Mouse (Mus musculus) common myeloid progenitor, adult 5-6 weeks (primary cell): ENCODE data around the gene Apcs. TPM values are rescaled to one million over a fixed set of nuclear protein-coding genes. Genes with fewer than 3 reads are reported as not detected.

Experiments used
- ATAC-seq: replicated peaks from 2 replicates; pipeline ENCODE4 v1.8.0; 2016; ENCODE audit warnings: low read depth, mild to moderate bottlenecking, moderate TSS enrichment, inconsistent platforms; ENCODE audit not compliant: poor library complexity, severe bottlenecking
- total RNA-seq: library from RNA; stranded (forward); fragments of 200-1000, 187-1606 nt; gene quantifications from 2 replicates; pipeline ENCODE4 v1.2.3, GENCODE M21; 2017

Gene Apcs
- not detected in 2 replicates for total RNA-seq

GRCm38 (mm10) chr1:172894777-172895357 lies at the start of gene Apcs:
Apcs (minus strand) TSS chr1:172895041.
- ATAC-seq, result no peak

DNA sequence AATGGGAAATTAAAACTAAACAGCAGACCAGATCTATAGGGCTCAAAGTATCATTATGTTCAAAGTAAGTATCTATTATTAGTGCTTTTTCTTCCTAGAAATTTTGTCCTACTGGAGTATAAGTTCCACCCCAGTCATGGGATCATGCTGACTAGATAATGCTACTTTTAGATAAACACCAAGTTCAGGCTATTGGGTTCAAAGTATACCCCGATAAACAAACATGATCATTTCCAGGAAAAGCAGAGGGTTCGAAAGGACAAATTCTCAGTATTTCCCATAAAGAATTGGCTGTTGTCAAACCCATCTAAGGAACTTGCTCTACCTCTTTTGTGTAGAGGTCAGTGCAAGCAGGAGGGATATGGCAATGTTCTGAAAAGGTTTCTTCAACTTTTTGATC lies 37.4 kb upstream of the Apcs start:
- ATAC-seq, result no peak

DNA sequence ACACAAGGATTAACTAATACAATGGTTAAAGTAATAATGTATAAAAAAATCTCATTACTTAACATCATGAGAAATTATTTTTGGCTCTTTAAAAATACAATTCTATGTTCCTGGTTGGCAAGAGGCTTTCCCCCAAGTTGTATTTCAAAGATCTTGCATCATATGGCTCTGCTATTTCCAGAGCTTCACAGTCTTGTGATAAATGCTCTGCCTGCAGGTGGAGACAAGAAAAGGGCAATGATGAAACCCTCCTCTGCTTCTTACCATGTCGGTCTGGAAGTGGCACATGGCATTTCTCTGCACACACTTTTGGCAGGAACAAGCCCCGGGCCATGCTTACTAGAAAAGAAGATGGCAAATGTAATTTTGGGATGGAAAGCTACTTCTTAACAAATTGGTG lies 23.6 kb upstream of the Apcs start:
- ATAC-seq, result no peak

- ATAC-seq, result no peak
Observed at GRCm38 (mm10) chr1:172917115-172917514, 22.3 kb upstream of the Apcs start.

GRCm38 (mm10) chr1:172903313-172903712 lies 8.5 kb upstream of the Apcs start:
- ATAC-seq, result no peak

DNA sequence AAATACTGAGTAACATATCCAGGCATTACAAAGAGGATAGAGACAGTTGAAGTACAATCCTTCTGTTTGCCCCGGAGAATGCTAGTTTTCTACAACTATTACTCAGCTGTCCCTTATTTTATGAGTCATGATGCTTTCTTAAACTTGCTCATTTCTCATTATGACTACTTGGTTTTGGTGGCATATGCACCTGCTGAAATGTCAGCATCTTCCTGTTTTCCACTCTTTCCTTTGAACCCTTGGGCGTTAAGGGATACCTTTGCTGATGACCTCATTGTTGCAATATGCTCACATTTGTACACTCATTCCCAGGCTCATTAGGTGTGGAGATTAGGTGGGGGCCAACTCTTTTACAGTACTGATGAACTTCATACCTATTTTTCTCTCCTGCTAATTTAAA lies 594 bp upstream of the Apcs start:
- ATAC-seq, result no peak

GRCm38 (mm10) chr1:172876675-172877074 lies 18.2 kb downstream of the Apcs start:
- ATAC-seq, result no peak

DNA sequence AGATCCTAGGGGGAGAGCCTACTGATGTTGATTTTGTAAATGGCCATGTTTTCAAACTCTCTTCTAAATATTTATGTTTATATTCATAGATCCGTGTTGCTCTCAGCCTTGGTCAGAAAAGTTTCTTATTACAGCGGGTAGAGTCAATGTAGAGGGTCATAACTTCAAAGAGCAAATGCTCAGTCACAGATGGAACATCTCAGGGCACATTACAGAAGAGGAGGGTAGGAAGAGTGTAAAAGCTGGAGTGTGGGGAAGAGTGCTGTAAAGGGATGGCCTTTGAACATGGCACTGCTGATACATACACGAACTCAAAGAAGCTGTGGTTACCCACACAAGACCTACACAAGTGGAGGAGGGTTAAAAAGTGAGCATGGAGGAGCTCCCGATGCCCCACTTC lies 19.6 kb downstream of the Apcs start:
- no peak for ATAC-seq

DNA sequence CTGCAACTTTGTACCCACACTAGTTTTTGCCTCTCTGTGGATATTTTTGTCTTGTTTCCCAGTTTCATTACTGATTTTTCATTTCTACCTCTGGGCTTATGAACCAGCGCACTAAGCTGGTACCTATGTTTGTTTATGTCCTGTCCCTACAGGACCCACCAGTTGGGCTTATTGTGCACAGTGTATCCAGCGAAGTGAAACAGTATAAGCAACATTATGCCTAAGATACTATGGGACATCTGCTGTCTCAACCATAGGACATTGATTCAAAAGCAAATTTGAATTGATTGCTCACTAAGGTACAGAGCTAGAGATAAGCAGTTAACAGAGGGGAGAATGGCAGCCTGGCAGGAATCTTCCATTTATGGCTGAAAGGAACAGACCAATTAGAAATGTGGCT lies 46.7 kb downstream of the Apcs start:
- ATAC-seq, result no peak

DNA sequence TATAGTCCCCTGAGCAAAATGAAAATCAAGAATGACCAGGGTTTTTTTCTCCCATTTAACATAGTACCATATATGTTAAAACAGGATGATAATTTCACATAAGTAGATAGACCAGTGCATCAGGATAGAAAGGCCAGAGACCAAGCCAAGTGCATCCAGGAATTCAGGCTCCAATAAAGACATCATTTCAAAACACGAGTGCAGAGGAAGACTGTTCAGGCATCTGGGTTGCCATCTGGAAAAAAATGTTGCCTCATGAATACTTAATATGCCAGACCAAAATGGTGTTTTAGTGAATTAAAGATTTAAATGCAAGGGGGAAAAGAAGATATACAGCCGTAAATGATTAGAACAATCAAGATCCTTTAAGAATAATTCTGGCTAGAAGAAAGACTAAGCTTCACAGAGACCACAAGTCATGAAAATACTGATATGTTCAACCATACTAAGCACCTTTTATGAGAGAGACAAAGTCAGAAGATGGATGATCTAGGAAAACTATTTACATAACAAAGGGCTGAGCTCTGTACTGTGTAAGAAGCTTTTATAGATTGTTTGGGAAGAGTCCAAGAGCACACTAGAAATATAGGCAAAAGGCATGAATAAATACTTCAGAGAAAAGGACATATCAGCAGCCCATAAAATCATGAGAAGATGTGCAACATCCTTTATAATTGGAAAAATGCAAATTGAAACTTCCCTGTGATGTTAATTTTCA lies 47.6 kb downstream of the Apcs start:
- ATAC-seq, result no peak

Other genes starting within 250 kb of the Apcs start
- gene Crp, start 197.0 kb downstream of the Apcs start, total RNA-seq, result not detected in 2 replicates
- gene Olfr16, start 55.4 kb upstream of the Apcs start, total RNA-seq, result not detected in 2 replicates
- not detected in 2 replicates for gene Olfr1408, start 242.3 kb upstream of the Apcs start, total RNA-seq